Comparison of ENCODE assay signal across 8 mouse cellular contexts in genomic region chr7:125638870-125639386, GRCm38 (mm10). TPM values are rescaled to one million over a fixed set of nuclear protein-coding genes. Genes with fewer than 3 reads are reported as not detected.
DNase-seq lines count a peak whose midpoint lies in the region; ATAC-seq and TF ChIP-seq lines count a peak whose summit lies in the region.

No protein-coding gene starts in this region.

- 47% methylated on average over 9 of the region's 9 CpGs for WGBS in heart, embryonic 14.5 days
- WGBS in liver, adult 2 months: 59% methylated on average over 9 of the region's 9 CpGs
- 44% methylated on average over 9 of the region's 9 CpGs for WGBS in stomach, embryonic 15.5 days

- peaks cover 5% of the 10 kb centered on the region in 2 experiments; a peak in 3 of 4 replicates for H3K4me1 ChIP-seq in heart, embryonic 14.5 days (ENCODE audit: control insufficient read depth in 2 of 2, insufficient read depth in 2 of 2, low read length in 2 of 2)
- no peaks in the 10 kb centered on the region for H3K4me1 ChIP-seq in liver, adult 2 months (ENCODE audit: control insufficient read depth, insufficient read depth, low read length)
- H3K4me1 ChIP-seq in stomach, embryonic 15.5 days: no peaks in the 10 kb centered on the region

- no peak overlapping the region for H3K4me3 ChIP-seq in heart, embryonic 14.5 days (ENCODE audit: control insufficient read depth in 1 of 2, insufficient read depth in 1 of 2, low read depth in 1 of 2, low read length in 2 of 2)
- H3K4me3 ChIP-seq in liver, adult 2 months (ENCODE audit: insufficient read depth, low read depth, low read length): no peak overlapping the region
- no peak overlapping the region for H3K4me3 ChIP-seq in stomach, embryonic 15.5 days (replicated peaks)

- peak; percentile 91 to 93 for DNase-seq in B cell, adult 2 months
- DNase-seq in adrenal gland, adult 18-20 months (ENCODE audit: low spot score in 2 of 2): peak; percentile 52 to 68
- DNase-seq in embryo, embryonic 11 days: peak; percentile 72
- peak; percentile 56 for DNase-seq in kidney, postnatal 14 days
- DNase-seq in liver, adult 2 months (ENCODE audit: extremely low read depth, low read depth, low spot score): no peak
- DNase-seq in natural killer cell, adult 2 months (ENCODE audit: low spot score in 2 of 2): peak; percentile 76 to 89

- H3K9me3 ChIP-seq in heart, embryonic 14.5 days (ENCODE audit: control insufficient read depth, low read length): no peaks in the 10 kb centered on the region
- H3K9me3 ChIP-seq in stomach, embryonic 15.5 days: no peaks in the 10 kb centered on the region

- H3K4me2 ChIP-seq in heart, embryonic 14.5 days (ENCODE audit: low read length): no peak overlapping the region
- H3K4me2 ChIP-seq in stomach, embryonic 15.5 days: no peak overlapping the region

- H3K9ac ChIP-seq in heart, embryonic 14.5 days (ENCODE audit: low read length): no peak overlapping the region
- no peak overlapping the region for H3K9ac ChIP-seq in liver, adult 2 months (ENCODE audit: low read depth, low read length)
- H3K9ac ChIP-seq in stomach, embryonic 15.5 days: no peak overlapping the region

- no peaks in the 10 kb centered on the region for H3K79me2 ChIP-seq in liver, adult 2 months (ENCODE audit: control insufficient read depth, insufficient read depth, low read length)

- peaks cover 50% of the 10 kb centered on the region for H3K36me3 ChIP-seq in heart, embryonic 14.5 days (ENCODE audit: control insufficient read depth, insufficient read depth, low read length)
- peaks cover 8% of the 10 kb centered on the region; the same call in 1 of the 2 replicates for H3K36me3 ChIP-seq in liver, adult 2 months (ENCODE audit: control insufficient read depth, insufficient read depth, low read length)
- H3K36me3 ChIP-seq in stomach, embryonic 15.5 days: peaks cover 38% of the 10 kb centered on the region

- TF ChIP-seq CTCF in liver, adult 2 months (IDR thresholded peaks at IDR 0.05; ENCODE audit: low read depth, low read length): peak; percentile 94

- peak; percentile 8; the same call in 1 of the 2 replicates for ATAC-seq in heart, embryonic 14.5 days (ENCODE audit: insufficient number of reproducible peaks, insufficient read depth, low FRiP score, low read depth)
- 0 out of 2 replicates have a peak, but pooled peaks have one; percentile 23 for ATAC-seq in stomach, embryonic 15.5 days (ENCODE audit: insufficient read depth, low FRiP score, low read depth)

- TF ChIP-seq POLR2A in liver, adult 2 months (IDR thresholded peaks at IDR 0.05; ENCODE audit: extremely low read depth, insufficient read depth, low read length): no peak

- no peaks in the 10 kb centered on the region for H3K27me3 ChIP-seq in heart, embryonic 14.5 days (ENCODE audit: control insufficient read depth, insufficient read depth, low read length)
- H3K27me3 ChIP-seq in liver, adult 2 months (ENCODE audit: control insufficient read depth, insufficient read depth, low read length): no peaks in the 10 kb centered on the region
- no peaks in the 10 kb centered on the region for H3K27me3 ChIP-seq in stomach, embryonic 15.5 days (replicated peaks)

- no peak overlapping the region for H3K27ac ChIP-seq in heart, embryonic 14.5 days (replicated peaks in 1 of 2; ENCODE audit: control insufficient read depth in 1 of 2, insufficient read depth in 1 of 2, low read depth in 2 of 2, low read length in 2 of 2)
- H3K27ac ChIP-seq in liver, adult 2 months (replicated peaks; ENCODE audit: insufficient read depth, low read depth, low read length): no peak overlapping the region
- no peak overlapping the region for H3K27ac ChIP-seq in stomach, embryonic 15.5 days

RNA-seq across cellular contexts. Expression of gene Il21r, which starts 35.7 kb away (rescaled TPM):
- under 1 TPM; 0.40 to 0.74 TPM for total RNA-seq in adrenal gland, adult 18-20 months (2021)
- polyA plus RNA-seq in heart, embryonic 14.5 days (2014; fragmentation: Nextera tagmentation; extraction: Ambion mirVana): 0.20 TPM in 1 of 2 replicates, not detected in the other
- 0.09 and 0.67 TPM in 2 replicates for total RNA-seq in liver, adult 2 months (2014; rRNA removed)
- polyA plus RNA-seq in liver, adult 2 months (2012; rRNA removed): 0.62 and 1.2 TPM in 2 replicates
- polyA plus RNA-seq in stomach, embryonic 15.5 days (2015; fragmentation: Nextera tagmentation; extraction: Ambion mirVana): 0.57 and 0.65 TPM in 2 replicates
